Mouse (Mus musculus): ENCODE measurements around the gene Cep63.

The Cep63 gene

GRCm38 (mm10) chr9:102625983-102626838 lies at the start of gene Cep63, which contains the start of gene Anapc13:
Cep63 (minus strand) TSS chr9:102626534.
Anapc13 (plus strand) TSS chr9:102626296.
- DNase-seq (ENCODE audit: low read depth, low spot score): peak; percentile 97

- DNase-seq (ENCODE audit: low read depth, low spot score): no peak
Measured at GRCm38 (mm10) chr9:102675922-102676321, 49.6 kb upstream of the Cep63 start.

- no peak for DNase-seq (ENCODE audit: low read depth, low spot score)
Measured at GRCm38 (mm10) chr9:102673381-102673780, 47.0 kb upstream of the Cep63 start.

GRCm38 (mm10) chr9:102668906-102669305 lies 42.6 kb upstream of the Cep63 start:
- DNase-seq (ENCODE audit: low read depth, low spot score): peak; percentile 74

- no peak for DNase-seq (ENCODE audit: low read depth, low spot score)
Measured at GRCm38 (mm10) chr9:102668115-102668514, 41.8 kb upstream of the Cep63 start.

GRCm38 (mm10) chr9:102656355-102657095 lies 30.2 kb upstream of the Cep63 start:
- no peak for DNase-seq (ENCODE audit: low read depth, low spot score)

- no peak for DNase-seq (ENCODE audit: low read depth, low spot score)
Measured at GRCm38 (mm10) chr9:102651199-102651720, 24.9 kb upstream of the Cep63 start.

- no peak for DNase-seq (ENCODE audit: low read depth, low spot score)
Measured at GRCm38 (mm10) chr9:102650637-102651036, 24.3 kb upstream of the Cep63 start.

GRCm38 (mm10) chr9:102649917-102650527 lies 23.7 kb upstream of the Cep63 start:
- no peak for DNase-seq (ENCODE audit: low read depth, low spot score)

GRCm38 (mm10) chr9:102647010-102647409 lies 20.7 kb upstream of the Cep63 start:
- DNase-seq (ENCODE audit: low read depth, low spot score): no peak

GRCm38 (mm10) chr9:102645119-102645695 lies 18.9 kb upstream of the Cep63 start:
- no peak for DNase-seq (ENCODE audit: low read depth, low spot score)

GRCm38 (mm10) chr9:102643486-102644101 lies 17.3 kb upstream of the Cep63 start:
- DNase-seq (ENCODE audit: low read depth, low spot score): peak; percentile 82

- no peak for DNase-seq (ENCODE audit: low read depth, low spot score)
Measured at GRCm38 (mm10) chr9:102643071-102643485, 16.7 kb upstream of the Cep63 start.

- no peak for DNase-seq (ENCODE audit: low read depth, low spot score)
Measured at GRCm38 (mm10) chr9:102641531-102641930, 15.2 kb upstream of the Cep63 start.

- DNase-seq (ENCODE audit: low read depth, low spot score): no peak
Measured at GRCm38 (mm10) chr9:102639510-102639909, 13.2 kb upstream of the Cep63 start.

- DNase-seq (ENCODE audit: low read depth, low spot score): no peak
Measured at GRCm38 (mm10) chr9:102638963-102639362, 12.6 kb upstream of the Cep63 start.

GRCm38 (mm10) chr9:102637115-102637514 lies 10.8 kb upstream of the Cep63 start:
- DNase-seq (ENCODE audit: low read depth, low spot score): no peak

GRCm38 (mm10) chr9:102636553-102636952 lies 10.2 kb upstream of the Cep63 start:
- peak; percentile 73 for DNase-seq (ENCODE audit: low read depth, low spot score)

GRCm38 (mm10) chr9:102634453-102634852 lies 8.1 kb upstream of the Cep63 start:
- no peak for DNase-seq (ENCODE audit: low read depth, low spot score)

- DNase-seq (ENCODE audit: low read depth, low spot score): peak; percentile 77
Measured at GRCm38 (mm10) chr9:102632923-102633537, 6.7 kb upstream of the Cep63 start.

- no peak for DNase-seq (ENCODE audit: low read depth, low spot score)
Measured at GRCm38 (mm10) chr9:102632173-102632572, 5.8 kb upstream of the Cep63 start.

Measured in R1 (cell line).